In the genomic region with DNA sequence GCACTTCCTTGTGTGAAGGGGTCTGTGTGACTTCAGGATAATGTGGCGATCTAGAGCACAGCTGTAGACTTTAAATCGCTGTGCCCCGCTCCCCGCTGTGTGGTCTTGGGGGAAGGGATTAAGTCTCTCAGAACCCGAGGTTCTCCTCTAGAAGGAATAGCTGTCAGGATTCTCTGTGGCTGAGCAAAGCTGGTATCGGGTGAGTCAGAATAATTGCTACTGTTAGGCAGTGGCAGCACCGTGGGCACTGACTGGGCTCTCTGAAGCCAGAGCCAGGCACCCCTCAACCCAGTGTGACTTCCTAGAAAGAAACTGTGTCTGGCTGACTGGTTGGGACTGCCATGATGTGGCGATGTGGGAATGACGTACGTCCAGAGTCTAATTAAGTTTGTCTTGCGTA, we compare ENCODE assay signal across 27 mouse cellular contexts. TPM values are rescaled to one million over a fixed set of nuclear protein-coding genes. Genes with fewer than 3 reads are reported as not detected.
"Had no signal": no experiment of that assay in that cellular context is flagged by ENCODE, and none has a peak within 500 bp of the region (broad histone marks: within the 10 kb centered on the region; RNA-seq: fewer than 3 reads in every experiment).

No protein-coding gene starts in this region.

- H3K27ac ChIP-seq: kidney, embryonic 15.5 days; limb, embryonic 12.5 days; limb, embryonic 15.5 days; liver, embryonic 14.5 days; macrophage; midbrain, embryonic 12.5 days; midbrain, embryonic 15.5 days; neural tube, embryonic 12.5 days; neural tube, embryonic 15.5 days; stomach, embryonic 15.5 days had no signal

- H3K4me3 ChIP-seq: kidney, embryonic 15.5 days; limb, embryonic 12.5 days; limb, embryonic 15.5 days; midbrain, embryonic 12.5 days; midbrain, embryonic 15.5 days; neural tube, embryonic 12.5 days; neural tube, embryonic 15.5 days; stomach, embryonic 15.5 days had no signal

- DNase-seq: kidney, adult 8-10 months; kidney, postnatal 10 days; kidney, postnatal 4 days; left cerebral cortex, postnatal 4 days; liver, postnatal 0 days; lung, embryonic 14.5 days; right cerebral cortex, adult 18-20 months; right cerebral cortex, postnatal 14 days; spleen, adult 18-20 months; thymus, postnatal 25 days had no signal

- H3K4me1 ChIP-seq: kidney, embryonic 15.5 days; limb, embryonic 12.5 days; limb, embryonic 15.5 days; midbrain, embryonic 15.5 days; neural tube, embryonic 12.5 days; neural tube, embryonic 15.5 days; stomach, embryonic 15.5 days had no signal

RNA-seq across cellular contexts. Expression of a gene that starts 4.4 kb away (rescaled TPM):
- total RNA-seq: layer of hippocampus, adult 18-20 months; layer of hippocampus, postnatal 14 days; left cerebral cortex, adult 8-10 months; left cerebral cortex, postnatal 14 days; left cerebral cortex, postnatal 4 days; megakaryocyte, adult 5-6 weeks had no signal
- polyA plus RNA-seq: limb, embryonic 12.5 days; limb, embryonic 15.5 days; liver, embryonic 11.5 days; liver, embryonic 14.5 days; lung, embryonic 14.5 days; lung, postnatal 0 days; macrophage; midbrain, embryonic 12.5 days; neural tube, embryonic 12.5 days; neural tube, embryonic 15.5 days had no signal

RNA-seq across cellular contexts. Expression of a gene that starts 15.8 kb away (rescaled TPM):
- total RNA-seq: layer of hippocampus, adult 18-20 months; layer of hippocampus, postnatal 14 days; left cerebral cortex, adult 8-10 months; left cerebral cortex, postnatal 14 days; left cerebral cortex, postnatal 4 days; megakaryocyte, adult 5-6 weeks had no signal
- polyA plus RNA-seq: kidney, embryonic 15.5 days; limb, embryonic 12.5 days; limb, embryonic 15.5 days; liver, embryonic 11.5 days; liver, embryonic 14.5 days; liver, postnatal 0 days; lung, embryonic 14.5 days; lung, postnatal 0 days; macrophage; midbrain, embryonic 12.5 days; midbrain, embryonic 15.5 days; neural tube, embryonic 12.5 days; neural tube, embryonic 15.5 days had no signal
